Mouse (Mus musculus) CH12.LX (cell line): ENCODE results near the gene Prdm2. TPM values are rescaled to one million over a fixed set of nuclear protein-coding genes. Genes with fewer than 3 reads are reported as not detected.

ENCODE experiments used
- DNase-seq: peaks from one replicate; pipeline ENCODE4 v3.0.0-alpha.2; 2013; ENCODE audit errors: extremely low read depth
- H3K27ac ChIP-seq: 2 replicates; pipeline ENCODE4 v1.5.1; 2012; ENCODE audit warnings: low read depth, mild to moderate bottlenecking, control low read depth, moderate library complexity; ENCODE audit not compliant: insufficient read depth
- H3K27me3 ChIP-seq: replicated peaks from 2 replicates; pipeline ENCODE3; 2012; ENCODE audit warnings: inconsistent platforms
- H3K36me3 ChIP-seq, 2 experiments: replicated peaks in 1 of 2; 2 replicates each; pipeline versions ENCODE3 to v1.6.1; 2012; ENCODE audit warnings: inconsistent platforms in 1 of 2, low read length in 1 of 2, mild to moderate bottlenecking in 1 of 2, mixed read lengths in 1 of 2, moderate library complexity in 1 of 2; ENCODE audit not compliant: control insufficient read depth in 1 of 2, insufficient read depth in 1 of 2
- H3K4me1 ChIP-seq, 2 experiments: 2 replicates each; pipeline ENCODE4 v1.6.1; 2012; ENCODE audit warnings: inconsistent platforms in 1 of 2, moderate library complexity in 1 of 2; ENCODE audit not compliant: insufficient read depth in 2 of 2, control insufficient read depth in 1 of 2
- H3K4me2 ChIP-seq: 2 replicates; pipeline ENCODE4 v1.6.1; 2012; ENCODE audit warnings: low read depth, mild to moderate bottlenecking, control low read depth; ENCODE audit not compliant: poor library complexity, insufficient read depth, severe bottlenecking
- H3K4me3 ChIP-seq, 3 experiments: fragments of 150-350 bp in 1 of 3; sonication (generic) in 1 of 3; replicated peaks in 1 of 3; 2 replicates each; pipeline versions ENCODE3 to v1.5.1; 2011 to 2012; ENCODE audit warnings: low read depth in 2 of 3, low read length in 2 of 3, mild to moderate bottlenecking in 2 of 3, moderate library complexity in 2 of 3, control low read depth in 1 of 3, improper control_type of control experiment in 1 of 3, inconsistent platforms in 1 of 3, mixed read lengths in 1 of 3; ENCODE audit not compliant: poor library complexity in 1 of 3
- H3K79me2 ChIP-seq: replicated peaks from 2 replicates; pipeline ENCODE4 v1.6.1; 2012; ENCODE audit warnings: mild to moderate bottlenecking, moderate library complexity; ENCODE audit not compliant: control insufficient read depth, poor library complexity, insufficient read depth, severe bottlenecking; ENCODE audit errors: extremely low read depth
- H3K9ac ChIP-seq: 2 replicates; pipeline ENCODE4 v1.6.1; 2012; ENCODE audit warnings: low read depth, mild to moderate bottlenecking, control low read depth, moderate library complexity; ENCODE audit not compliant: insufficient read depth
- H3K9me3 ChIP-seq: replicated peaks from 2 replicates; pipeline ENCODE3; 2012; ENCODE audit warnings: low read length, inconsistent platforms, mixed read lengths
- CHD1 ChIP-seq: IDR thresholded peaks from 2 replicates; pipeline ENCODE4 v1.6.1; 2012; ENCODE audit warnings: low read depth, low read length, improper control_type of control experiment, inconsistent platforms
- CHD2 ChIP-seq: IDR thresholded peaks from 2 replicates; pipeline ENCODE4 v1.6.1; 2011; ENCODE audit warnings: low read length, improper control_type of control experiment
- CTCF ChIP-seq, 2 experiments: IDR thresholded peaks in 1 of 2; conservative IDR thresholded peaks in 1 of 2; 2 replicates each; pipeline ENCODE4 v1.5.1; 2011 to 2012; ENCODE audit warnings: low read depth in 2 of 2, low read length in 2 of 2, improper control_type of control experiment in 1 of 2, inconsistent platforms in 1 of 2, mild to moderate bottlenecking in 1 of 2, moderate library complexity in 1 of 2
- ELF1 ChIP-seq: IDR thresholded peaks from 2 replicates; pipeline ENCODE4 v1.6.1; 2014; ENCODE audit warnings: low read depth, mild to moderate bottlenecking, inconsistent platforms, low read length, improper control_type of control experiment
- EP300 ChIP-seq: IDR thresholded peaks from 2 replicates; pipeline ENCODE4 v1.6.1; 2011; ENCODE audit warnings: low read length, improper control_type of control experiment
- ETS1 ChIP-seq: conservative IDR thresholded peaks from 2 replicates; pipeline ENCODE4 v1.6.1; 2012; ENCODE audit warnings: low read depth, mild to moderate bottlenecking, inconsistent platforms, low read length, improper control_type of control experiment, moderate library complexity
- MXI1 ChIP-seq: IDR thresholded peaks from 2 replicates; pipeline ENCODE4 v1.6.1; 2011; ENCODE audit warnings: mild to moderate bottlenecking, low read depth, low read length, improper control_type of control experiment
- NRF1 ChIP-seq: IDR thresholded peaks from 2 replicates; pipeline ENCODE4 v1.6.1; 2014; ENCODE audit warnings: low read depth, mild to moderate bottlenecking, inconsistent platforms, low read length, improper control_type of control experiment, moderate library complexity
- PAX5 ChIP-seq: IDR thresholded peaks from 2 replicates; pipeline ENCODE4 v1.6.1; 2012; ENCODE audit warnings: low read length, inconsistent platforms, mixed read lengths
- POLR2A ChIP-seq: IDR thresholded peaks from 2 replicates; pipeline ENCODE4 v1.6.1; 2011; ENCODE audit warnings: low read depth, mild to moderate bottlenecking, improper control_type of control experiment, low read length
- RAD21 ChIP-seq: IDR thresholded peaks from 2 replicates; pipeline ENCODE4 v1.6.1; 2011; ENCODE audit warnings: low read depth, mild to moderate bottlenecking, low read length, improper control_type of control experiment, moderate library complexity
- SIN3A ChIP-seq: IDR thresholded peaks from 2 replicates; pipeline ENCODE4 v1.6.1; 2012; ENCODE audit warnings: low read length, improper control_type of control experiment, inconsistent platforms
- SMC3 ChIP-seq: IDR thresholded peaks from 2 replicates; pipeline ENCODE4 v1.6.1; 2011; ENCODE audit warnings: low read depth, low read length, improper control_type of control experiment
- UBTF ChIP-seq: IDR thresholded peaks from 2 replicates; pipeline ENCODE4 v1.6.1; 2012; ENCODE audit warnings: low read depth, mild to moderate bottlenecking, inconsistent platforms, low read length, improper control_type of control experiment, moderate library complexity
- USF1 ChIP-seq: IDR thresholded peaks from 2 replicates; pipeline ENCODE4 v1.6.1; 2014; ENCODE audit warnings: low read depth, mild to moderate bottlenecking, inconsistent platforms, low read length, improper control_type of control experiment
- USF2 ChIP-seq: conservative IDR thresholded peaks from 2 replicates; pipeline ENCODE4 v1.6.1; 2011; ENCODE audit warnings: low read depth, low read length, improper control_type of control experiment
- ZC3H11A ChIP-seq: IDR thresholded peaks from 2 replicates; pipeline ENCODE4 v1.6.1; 2012; ENCODE audit warnings: low read depth, mild to moderate bottlenecking, inconsistent platforms, low read length, improper control_type of control experiment
- ZNF384 ChIP-seq: IDR thresholded peaks from 2 replicates; pipeline ENCODE4 v1.6.1; 2012; ENCODE audit warnings: low read depth, low read length, improper control_type of control experiment, inconsistent platforms
- dilution Hi-C: fragments of 300-500 bp; cut with MboI; formaldehyde crosslinking; loops from 2 replicates; pipeline ENCODE4 v1.14.3; 2020; ENCODE audit warnings: low sequenced_read_pairs; ENCODE audit not compliant: extremely low pct_unique_long_range_greater_than_20kb, extremely low pct_ligation_motif_present
- in situ Hi-C: fragments of 300-500 bp; cut with MboI; formaldehyde crosslinking; loops from 3 replicates; pipeline ENCODE4 v1.14.3; 2019; ENCODE audit warnings: low sequenced_read_pairs, low pct_ligation_motif_present, low pct_unique_long_range_greater_than_20kb, mixed read lengths
- polyA plus RNA-seq: library from polyadenylated mRNA; unstranded; fragments of >175 nt; gene quantifications from 2 replicates; pipeline ENCODE4 v1.2.1, GENCODE M21; 2012; ENCODE audit warnings: low read depth; ENCODE audit not compliant: insufficient read length
- total RNA-seq, 2 experiments: library from RNA; depleted of rRNA; stranded (reverse); fragments of 300-350 nt in 1 of 2; fragments of >200 nt in 1 of 2; gene quantifications; 2 replicates each; pipeline ENCODE4 v1.2.3; 2012 to 2014

The Prdm2 gene
- total and polyA plus RNA-seq, 3 experiments: 3.8 to 16.1 (median 7.1) TPM

GRCm38 (mm10) chr4:143253356-143253755, 40.6 kb upstream of the Prdm2 start:
- in situ Hi-C loops (no loop called here), dilution Hi-C loops (no loop called here)
- Histone ChIP-seq H3K27me3 (peaks cover 15% of the 10 kb centered on the region), H3K36me3 (no peaks in the 10 kb centered on the region), H3K9me3 (peaks cover 8% of the 10 kb centered on the region), H3K4me1 (no peaks in the 10 kb centered on the region), H3K79me2 (no peaks in the 10 kb centered on the region), H3K27ac (no peak overlapping the region), H3K4me3 (no peak overlapping the region), H3K9ac (no peak overlapping the region), H3K4me2 (no peak overlapping the region)
- DNase-seq: no peak
- TF ChIP-seq USF2 (no peak), MXI1 (no peak), CHD1 (no peak), UBTF (no peak), SIN3A (no peak), CTCF (conservative IDR thresholded peaks at IDR 0.05 in 1 of 2, IDR thresholded peaks at IDR 0.05 in 1 of 2; ENCODE audit: low read depth in 2 of 2, low read length in 2 of 2) (no peak), ZC3H11A (no peak), ELF1 (no peak), USF1 (no peak), POLR2A (no peak), SMC3 (no peak), ETS1 (no peak), RAD21 (no peak), NRF1 (no peak), CHD2 (no peak), EP300 (no peak), ZNF384 (no peak)

DNA sequence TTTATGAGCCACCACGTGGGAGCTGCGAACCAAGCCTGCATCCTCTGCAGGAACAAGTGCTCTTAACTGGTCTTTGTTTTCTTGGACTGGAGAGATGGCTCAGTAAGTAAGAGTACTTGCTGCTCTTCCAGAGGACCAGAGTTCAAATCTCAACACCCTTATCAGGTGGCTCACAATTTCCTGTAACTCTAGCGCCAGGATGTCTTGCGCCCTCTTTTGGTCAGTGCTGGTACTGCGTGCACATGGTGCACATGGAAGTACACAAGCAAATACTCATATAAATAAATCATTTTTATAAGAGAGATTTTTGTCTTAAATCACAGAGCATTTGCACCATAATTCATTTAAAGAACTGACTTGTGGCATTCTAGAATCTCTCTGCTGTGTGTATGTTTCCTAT, 35.3 kb upstream of the Prdm2 start:
- dilution Hi-C loops: no loop called here
- no peak overlapping the region for H3K4me3 ChIP-seq
- TF ChIP-seq PAX5 (no peak), CTCF (conservative IDR thresholded peaks at IDR 0.05 in 1 of 2, IDR thresholded peaks at IDR 0.05 in 1 of 2; ENCODE audit: low read depth in 2 of 2, low read length in 2 of 2) (peak; percentile 52 to 68)
- H3K27me3 ChIP-seq: peaks cover 9% of the 10 kb centered on the region
- H3K79me2 ChIP-seq: no peaks in the 10 kb centered on the region
- H3K9me3 ChIP-seq: peaks cover 8% of the 10 kb centered on the region
- no peak overlapping the region for H3K27ac ChIP-seq
- DNase-seq: peak; percentile 28
- no peak overlapping the region for H3K9ac ChIP-seq
- H3K4me1 ChIP-seq: no peaks in the 10 kb centered on the region
- in situ Hi-C loops: loop anchor here (10.0 to 25.0 kb wide), 2 partner anchors 213 to 1086 kb away; no protein-coding TSS in a partner anchor
- no peaks in the 10 kb centered on the region for H3K36me3 ChIP-seq
- no peak overlapping the region for H3K4me2 ChIP-seq
